Mouse (Mus musculus): Measurements from ENCODE around the gene Mtfr2.

Gene Mtfr2

DNA sequence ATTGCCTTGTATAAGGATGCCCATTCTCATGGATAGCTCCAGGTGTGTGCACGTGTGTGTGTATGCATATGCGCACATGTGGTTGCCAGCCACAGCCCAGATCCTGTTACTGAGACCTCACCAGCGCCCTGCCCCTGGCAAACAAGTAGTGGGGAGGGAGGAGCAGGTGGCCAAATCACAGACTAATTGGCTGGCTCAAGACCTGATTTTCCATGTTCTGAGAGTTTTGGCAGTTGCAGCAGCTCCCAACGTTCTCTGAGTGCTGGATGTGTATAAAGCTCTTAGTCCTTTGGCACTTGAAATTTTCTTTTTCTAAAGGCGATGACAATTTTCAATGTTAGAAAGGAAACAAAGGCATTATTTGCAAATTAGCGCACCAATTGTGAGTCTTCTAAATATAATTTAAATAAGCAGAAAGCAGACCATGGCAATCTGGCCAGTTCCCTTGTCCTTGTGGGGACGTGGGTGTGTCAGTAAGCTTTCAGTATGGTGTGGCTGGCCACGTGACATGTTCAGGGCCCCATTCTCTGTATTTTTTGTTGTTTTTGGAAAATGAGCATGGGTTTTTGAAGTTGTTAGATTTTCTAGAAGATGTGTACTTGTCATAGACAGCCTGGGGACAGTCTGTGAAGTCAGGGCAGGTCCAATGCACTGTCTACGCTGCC, 31.6 kb downstream of the Mtfr2 start:
- no peak for DNase-seq (ENCODE audit: low spot score)

DNA sequence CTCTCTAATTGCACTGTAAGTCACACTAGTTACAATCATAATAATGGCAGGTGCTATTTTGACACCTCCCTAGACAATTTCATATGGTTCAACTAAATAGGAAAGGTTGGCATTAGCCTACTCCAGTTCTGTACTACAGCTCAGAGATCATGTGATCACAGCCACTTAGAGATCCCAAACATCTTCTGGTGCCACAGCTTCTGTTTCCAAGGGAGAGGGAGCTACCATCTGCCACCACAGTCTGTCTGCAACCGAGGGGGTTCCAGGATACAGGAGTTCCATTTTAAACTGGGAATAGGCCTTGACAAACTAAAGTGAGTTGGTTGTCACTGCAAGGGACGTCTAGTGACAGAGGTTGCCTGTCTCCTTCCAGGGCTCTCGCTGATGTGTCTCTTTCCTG, 33.2 kb downstream of the Mtfr2 start:
- DNase-seq (ENCODE audit: low spot score): no peak

DNA sequence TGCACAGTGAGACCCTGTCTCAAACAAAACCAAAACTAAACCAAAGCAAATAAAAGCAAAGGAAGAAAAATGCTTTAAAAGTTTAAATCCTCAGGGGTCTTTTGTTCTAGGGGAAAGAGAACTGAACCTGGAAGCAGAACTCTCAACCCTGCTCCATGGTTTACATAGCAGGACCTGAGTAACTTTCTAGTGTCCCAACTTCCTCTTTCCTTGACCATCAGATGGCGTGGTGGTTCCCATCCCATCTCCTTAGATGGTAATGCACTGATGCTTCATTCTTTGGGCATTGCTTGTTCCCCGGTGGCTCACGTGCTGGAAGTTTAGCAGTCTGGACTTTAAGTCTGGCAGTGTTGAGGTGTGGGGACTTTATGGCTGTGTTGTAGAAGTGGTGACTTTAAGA, 33.8 kb downstream of the Mtfr2 start:
- no peak for DNase-seq (ENCODE audit: low spot score)

DNA sequence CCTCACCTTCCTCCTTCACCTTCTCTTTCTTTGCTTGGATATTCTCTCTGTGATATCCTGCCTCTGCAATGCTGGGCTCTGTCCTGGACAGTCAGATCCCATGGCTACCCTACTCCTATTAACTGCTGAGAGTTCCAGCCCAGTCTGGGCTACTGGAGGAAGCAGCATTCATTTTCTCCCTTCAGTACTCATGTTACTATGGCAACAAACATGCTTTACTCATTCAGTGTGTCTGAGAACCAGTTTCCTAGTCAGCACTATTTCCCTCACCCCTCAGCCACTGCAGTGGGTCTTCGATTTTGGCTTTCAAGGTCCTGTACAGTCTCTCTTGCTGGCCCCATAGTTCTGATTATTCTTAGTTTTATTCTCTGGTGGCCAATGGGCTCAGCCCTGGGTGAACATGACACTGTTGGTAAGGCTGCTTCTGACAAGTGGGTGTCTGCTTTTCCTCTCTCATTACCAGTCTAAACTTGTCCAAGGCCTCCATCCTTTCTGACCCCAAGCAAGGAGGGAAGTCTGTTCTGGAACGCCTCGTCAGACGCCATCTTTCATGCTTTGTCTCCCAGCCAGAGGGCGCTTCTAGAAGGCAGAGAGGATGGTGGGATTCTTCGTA, 35.3 kb downstream of the Mtfr2 start:
- DNase-seq (ENCODE audit: low spot score): no peak

DNA sequence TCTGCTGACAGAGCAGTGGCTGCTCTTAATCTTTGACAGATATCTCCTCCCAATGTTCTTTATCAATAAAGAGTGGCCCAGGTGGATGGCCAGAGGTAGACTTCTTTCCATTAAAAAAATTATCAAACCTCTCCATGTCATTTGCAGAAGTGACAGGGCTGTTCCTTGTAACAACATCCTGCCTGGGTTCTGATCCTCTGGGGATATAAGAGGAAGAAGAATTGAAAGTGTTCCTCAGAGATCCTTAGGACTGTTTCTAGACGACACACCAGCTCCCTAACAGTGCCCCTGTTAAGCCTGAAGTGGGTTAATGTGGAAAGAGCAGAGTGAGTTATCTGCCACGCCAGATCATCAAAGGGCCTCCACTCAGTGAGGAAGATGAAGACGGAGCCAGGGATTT, 43.0 kb downstream of the Mtfr2 start:
- DNase-seq (ENCODE audit: low spot score): no peak

DNA sequence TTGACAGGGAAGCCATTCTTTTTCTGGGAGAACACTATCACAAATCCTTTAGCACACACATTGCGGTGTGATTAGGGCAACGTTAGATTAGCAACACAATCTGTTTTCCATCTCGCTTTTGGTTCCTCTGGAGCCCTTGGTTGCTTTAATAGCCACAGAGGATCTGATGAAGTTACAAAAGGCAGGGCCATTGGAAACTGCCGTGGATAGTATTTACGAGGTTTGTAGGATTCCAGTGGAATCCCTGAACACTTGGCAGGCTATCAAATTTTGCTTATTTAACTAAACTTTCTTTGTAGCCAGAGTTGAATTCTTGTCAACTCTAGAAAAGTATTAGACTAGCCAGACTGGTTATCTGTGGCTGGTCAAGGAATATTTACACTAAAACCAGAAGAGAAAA, 47.2 kb downstream of the Mtfr2 start:
- no peak for DNase-seq (ENCODE audit: low spot score)

DNA sequence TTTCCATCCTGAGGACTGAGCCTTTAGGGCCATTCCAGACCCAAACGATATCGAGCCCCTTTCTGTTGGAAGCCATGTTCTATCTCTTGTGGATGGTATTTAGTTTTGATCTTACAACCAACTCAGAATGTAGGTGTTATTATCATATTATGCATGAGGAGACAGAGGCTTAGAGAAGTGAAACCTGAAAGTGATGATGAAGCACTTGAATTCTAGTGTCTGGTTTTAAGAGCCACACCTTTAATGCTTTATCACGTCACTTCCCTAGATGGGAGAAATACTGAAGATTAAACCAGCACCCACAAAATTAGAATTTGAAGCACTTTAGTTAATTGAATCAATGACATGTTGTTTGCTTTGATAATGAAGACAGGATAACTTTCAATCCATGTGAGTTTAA, 48.2 kb downstream of the Mtfr2 start:
- no peak for DNase-seq (ENCODE audit: low spot score)

DNA sequence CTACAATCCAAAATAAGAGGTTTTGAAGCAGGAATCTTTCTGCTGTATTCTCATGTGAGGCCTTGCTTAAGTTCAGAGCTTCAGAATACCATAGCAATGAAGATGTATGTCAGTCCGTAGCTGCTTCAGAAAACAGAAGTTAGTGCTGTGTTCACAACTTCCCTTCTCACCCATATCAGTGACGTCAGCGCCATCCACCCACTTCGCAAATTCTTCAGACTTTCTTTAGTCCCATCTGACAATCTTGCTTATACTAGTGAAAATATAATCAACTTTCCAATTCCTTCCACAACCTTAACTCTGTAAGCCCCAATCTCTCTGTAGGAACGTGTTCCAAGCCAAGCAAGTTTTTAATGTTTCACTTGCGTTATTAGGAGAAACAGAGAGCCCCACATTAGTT, 50.7 kb downstream of the Mtfr2 start:
- DNase-seq (ENCODE audit: low spot score): no peak

DNA sequence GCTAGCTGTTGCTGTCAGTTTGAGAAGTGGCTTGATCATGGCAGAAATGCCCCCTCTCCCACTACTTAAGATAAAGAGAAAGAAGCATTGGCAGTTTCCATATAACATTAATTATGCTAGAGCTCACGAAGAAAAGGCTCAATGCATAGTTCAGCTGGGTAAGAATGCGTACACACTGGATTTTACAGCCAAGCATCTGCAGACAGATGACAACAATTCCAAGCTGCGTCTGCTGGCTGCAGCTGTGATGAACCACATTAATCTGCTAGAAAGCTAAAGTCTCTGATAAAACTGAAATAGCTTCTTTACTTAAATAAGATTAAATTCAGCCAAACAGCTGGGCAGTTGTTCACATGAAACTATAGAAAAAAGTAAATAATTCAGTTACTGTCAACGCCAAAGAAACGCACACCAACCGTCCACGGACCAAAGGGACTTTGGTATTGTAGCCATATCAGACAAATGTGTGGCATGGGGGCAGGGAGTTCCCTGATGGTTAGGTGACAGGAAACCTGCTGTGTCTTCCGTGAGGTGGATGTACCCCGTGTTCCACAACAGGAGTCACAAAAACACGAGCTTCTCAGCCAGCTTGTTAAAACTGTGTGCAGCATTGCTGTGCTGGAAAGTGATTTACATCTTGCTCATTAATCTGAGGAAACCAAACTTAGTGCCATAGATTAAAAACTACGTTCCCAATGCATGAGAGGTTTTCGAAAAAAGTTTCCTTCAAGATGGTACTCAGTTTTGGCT, 51.2 kb downstream of the Mtfr2 start:
- DNase-seq (ENCODE audit: low spot score): no peak

DNA sequence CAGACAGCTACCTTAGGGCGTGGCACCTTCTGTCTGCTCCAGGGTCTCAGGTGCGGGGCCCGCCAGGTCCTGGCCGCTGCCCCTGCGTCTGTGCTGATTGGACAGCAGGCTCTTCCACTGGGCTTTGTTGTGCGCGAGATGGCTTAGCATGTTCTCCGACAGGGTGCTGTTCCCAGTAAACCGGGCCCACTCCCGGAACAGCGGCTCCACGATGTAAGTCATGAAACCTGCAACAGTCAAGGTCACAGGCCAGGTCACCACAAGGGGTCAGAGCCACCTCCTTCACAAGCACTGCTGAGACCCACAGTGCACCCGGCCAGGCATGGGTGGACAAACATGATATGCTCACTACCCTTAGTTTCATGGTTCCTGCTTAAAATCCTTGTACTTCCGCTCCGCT, 52.8 kb downstream of the Mtfr2 start:
- no peak for DNase-seq (ENCODE audit: low spot score)

DNA sequence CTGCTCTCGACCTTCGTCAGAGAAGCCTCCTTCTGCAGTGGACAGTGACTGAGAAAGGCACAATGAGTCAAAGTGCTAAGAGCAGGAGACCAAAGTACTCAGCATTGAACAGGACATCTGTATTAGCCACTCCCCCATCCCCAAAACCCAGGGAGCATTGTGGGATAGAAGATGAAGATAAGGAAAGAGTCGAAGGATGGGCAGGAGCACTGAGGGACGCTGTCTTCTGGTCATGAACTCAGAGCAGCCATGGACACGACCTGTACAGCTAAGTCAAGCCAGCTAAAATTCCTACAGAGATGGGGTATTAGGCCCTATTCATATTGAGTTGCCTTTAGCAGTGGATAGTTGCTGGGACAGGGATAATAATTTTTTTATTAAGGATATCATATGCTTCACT, 55.4 kb downstream of the Mtfr2 start:
- DNase-seq (ENCODE audit: low spot score): no peak

DNA sequence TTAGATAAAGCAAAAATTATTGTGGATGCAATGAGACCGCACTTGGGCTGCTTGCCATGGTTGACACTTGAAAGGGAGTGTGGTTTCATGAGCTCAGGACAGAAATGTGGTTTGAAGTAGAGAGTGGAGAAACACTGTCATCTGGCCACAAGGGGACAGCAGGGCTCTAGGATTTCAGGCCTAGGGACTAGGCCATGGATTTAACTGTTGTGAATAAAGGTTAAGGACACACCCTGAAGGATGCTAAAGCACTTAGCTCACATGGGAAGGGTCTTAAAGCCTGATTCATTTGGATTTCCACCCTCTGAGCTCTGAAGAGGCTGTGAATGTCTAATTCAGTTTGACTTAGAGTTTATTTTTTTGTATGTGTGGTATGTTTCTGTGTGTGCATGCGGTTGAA, 57.9 kb downstream of the Mtfr2 start:
- no peak for DNase-seq (ENCODE audit: low spot score)

DNA sequence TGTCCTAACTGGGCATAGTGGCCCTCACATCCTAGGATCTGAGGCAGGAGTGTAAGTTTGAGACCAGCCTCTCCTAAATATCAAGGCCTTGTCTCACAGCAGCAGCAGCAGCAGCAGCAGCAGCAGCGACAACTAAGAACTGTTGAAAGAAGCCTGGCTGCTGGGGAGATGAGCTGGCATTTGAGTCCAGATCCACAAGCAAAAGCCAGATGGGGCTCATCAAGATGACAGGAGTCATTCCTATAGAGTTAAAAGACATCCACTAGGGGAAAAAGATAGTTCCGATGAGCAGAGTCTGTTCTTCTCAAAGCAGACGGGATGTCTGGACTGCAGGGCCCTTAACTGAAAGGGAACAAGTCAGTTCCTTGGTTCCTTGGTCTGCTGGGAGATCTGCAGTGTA, 60.8 kb downstream of the Mtfr2 start:
- no peak for DNase-seq (ENCODE audit: low spot score)

DNA sequence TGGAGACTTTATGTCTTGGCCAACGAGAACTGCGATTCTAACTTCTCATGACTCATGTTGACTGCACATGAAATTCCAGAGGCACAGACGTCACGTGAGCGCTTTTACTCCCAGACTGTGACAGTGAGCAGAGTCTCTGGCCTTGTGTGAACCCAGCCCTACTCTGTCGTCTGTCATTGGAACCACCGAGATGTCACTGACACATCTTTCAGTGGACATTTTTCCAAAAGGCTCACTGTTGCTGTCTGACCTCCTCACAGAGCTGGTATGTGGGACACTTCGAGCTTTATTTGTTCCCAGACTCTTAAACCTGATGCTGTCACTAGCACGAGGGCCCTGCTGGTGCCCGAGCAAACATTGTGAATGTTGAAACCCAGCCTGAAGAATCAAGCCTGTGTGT, 61.6 kb downstream of the Mtfr2 start:
- no peak for DNase-seq (ENCODE audit: low spot score)

All from urinary bladder, postnatal 10 days (tissue).